Mouse (Mus musculus): ENCODE measurements around the gene Thoc6. TPM values are rescaled to one million over a fixed set of nuclear protein-coding genes. Genes with fewer than 3 reads are reported as not detected.
A peak's percentile ranks its signal among the peaks of the same experiment; 100 is the strongest.

Thoc6 gene
- 9.8 and 9.9 TPM in 2 replicates for polyA plus RNA-seq (2012; rRNA removed)

- Histone ChIP-seq H3K27me3 (ENCODE audit: control insufficient read depth, insufficient read depth, low read length) (no peaks in the 10 kb centered on the region), H3K36me3 (ENCODE audit: control insufficient read depth, insufficient read depth, low read length) (no peaks in the 10 kb centered on the region), H3K4me3 (ENCODE audit: control insufficient read depth, low read depth, low read length) (peak within 1 kb of the TSS; percentile 93), H3K4me1 (ENCODE audit: control insufficient read depth, insufficient read depth, low read length) (peaks cover 28% of the 10 kb centered on the region), H3K27ac (ENCODE audit: control insufficient read depth, insufficient read depth, low read depth, low read length) (peak within 1 kb of the TSS; percentile 80)
- TF ChIP-seq POLR2A (IDR thresholded peaks at IDR 0.05; ENCODE audit: control insufficient read depth, low read depth, low read length) (peak; percentile 85), CTCF (IDR thresholded peaks at IDR 0.05; ENCODE audit: control insufficient read depth, insufficient read depth, insufficient replicate concordance, low read depth, low read length) (no peak)
Measured at GRCm38 (mm10) chr17:23673424-23674073, at the start of gene Thoc6, which contains the start of gene Hcfc1r1. Gene Thoc6, minus strand, starts transcription at chr17:23673882. Gene Hcfc1r1, plus strand, starts transcription at chr17:23673596.

- Histone ChIP-seq H3K27ac (ENCODE audit: control insufficient read depth, insufficient read depth, low read depth, low read length) (no peak within 1 kb of the TSS), H3K27me3 (ENCODE audit: control insufficient read depth, insufficient read depth, low read length) (no peaks in the 10 kb centered on the region), H3K4me1 (ENCODE audit: control insufficient read depth, insufficient read depth, low read length) (peaks cover 20% of the 10 kb centered on the region), H3K4me3 (ENCODE audit: control insufficient read depth, low read depth, low read length) (no peak within 1 kb of the TSS), H3K36me3 (ENCODE audit: control insufficient read depth, insufficient read depth, low read length) (no peaks in the 10 kb centered on the region)
- TF ChIP-seq POLR2A (IDR thresholded peaks at IDR 0.05; ENCODE audit: control insufficient read depth, low read depth, low read length), result no peak
- no peak for TF ChIP-seq CTCF (IDR thresholded peaks at IDR 0.05; ENCODE audit: control insufficient read depth, insufficient read depth, insufficient replicate concordance, low read depth, low read length)
Measured at GRCm38 (mm10) chr17:23722376-23723125, 48.9 kb upstream of the Thoc6 start, which contains the start of gene 1520401A03Rik. Gene 1520401A03Rik, minus strand, starts transcription at chr17:23722783.

- Histone ChIP-seq H3K27me3 (ENCODE audit: control insufficient read depth, insufficient read depth, low read length) (no peaks in the 10 kb centered on the region), H3K36me3 (ENCODE audit: control insufficient read depth, insufficient read depth, low read length) (no peaks in the 10 kb centered on the region), H3K27ac (ENCODE audit: control insufficient read depth, insufficient read depth, low read depth, low read length) (no peak overlapping the region), H3K4me3 (ENCODE audit: control insufficient read depth, low read depth, low read length) (no peak overlapping the region), H3K4me1 (ENCODE audit: control insufficient read depth, insufficient read depth, low read length) (peaks cover 17% of the 10 kb centered on the region)
- TF ChIP-seq CTCF (IDR thresholded peaks at IDR 0.05; ENCODE audit: control insufficient read depth, insufficient read depth, insufficient replicate concordance, low read depth, low read length), result no peak
Measured at GRCm38 (mm10) chr17:23721886-23722285, 48.2 kb upstream of the Thoc6 start.

- Histone ChIP-seq H3K27ac (ENCODE audit: control insufficient read depth, insufficient read depth, low read depth, low read length) (no peak overlapping the region), H3K27me3 (ENCODE audit: control insufficient read depth, insufficient read depth, low read length) (no peaks in the 10 kb centered on the region), H3K4me1 (ENCODE audit: control insufficient read depth, insufficient read depth, low read length) (peaks cover 14% of the 10 kb centered on the region), H3K4me3 (ENCODE audit: control insufficient read depth, low read depth, low read length) (no peak overlapping the region), H3K36me3 (ENCODE audit: control insufficient read depth, insufficient read depth, low read length) (no peaks in the 10 kb centered on the region)
- no peak for TF ChIP-seq CTCF (IDR thresholded peaks at IDR 0.05; ENCODE audit: control insufficient read depth, insufficient read depth, insufficient replicate concordance, low read depth, low read length)
- no peak for TF ChIP-seq POLR2A (IDR thresholded peaks at IDR 0.05; ENCODE audit: control insufficient read depth, low read depth, low read length)
Measured at GRCm38 (mm10) chr17:23719455-23719854, 45.8 kb upstream of the Thoc6 start.

GRCm38 (mm10) chr17:23717003-23717402, 43.3 kb upstream of the Thoc6 start:
- H3K27me3 ChIP-seq (ENCODE audit: control insufficient read depth, insufficient read depth, low read length), result no peaks in the 10 kb centered on the region
- H3K27ac ChIP-seq (ENCODE audit: control insufficient read depth, insufficient read depth, low read depth, low read length), result no peak overlapping the region
- H3K4me3 ChIP-seq (ENCODE audit: control insufficient read depth, low read depth, low read length), result no peak overlapping the region
- H3K4me1 ChIP-seq (ENCODE audit: control insufficient read depth, insufficient read depth, low read length), result peaks cover 3% of the 10 kb centered on the region
- no peaks in the 10 kb centered on the region for H3K36me3 ChIP-seq (ENCODE audit: control insufficient read depth, insufficient read depth, low read length)
- TF ChIP-seq CTCF (IDR thresholded peaks at IDR 0.05; ENCODE audit: control insufficient read depth, insufficient read depth, insufficient replicate concordance, low read depth, low read length), result no peak
- TF ChIP-seq POLR2A (IDR thresholded peaks at IDR 0.05; ENCODE audit: control insufficient read depth, low read depth, low read length), result no peak

- no peak overlapping the region for H3K4me3 ChIP-seq (ENCODE audit: control insufficient read depth, low read depth, low read length)
- no peak for TF ChIP-seq POLR2A (IDR thresholded peaks at IDR 0.05; ENCODE audit: control insufficient read depth, low read depth, low read length)
- peak; percentile 80; the same call in 1 of the 2 replicates for TF ChIP-seq CTCF (IDR thresholded peaks at IDR 0.05; ENCODE audit: control insufficient read depth, insufficient read depth, insufficient replicate concordance, low read depth, low read length)
- H3K27me3 ChIP-seq (ENCODE audit: control insufficient read depth, insufficient read depth, low read length), result no peaks in the 10 kb centered on the region
- no peak overlapping the region for H3K27ac ChIP-seq (ENCODE audit: control insufficient read depth, insufficient read depth, low read depth, low read length)
- H3K36me3 ChIP-seq (ENCODE audit: control insufficient read depth, insufficient read depth, low read length), result no peaks in the 10 kb centered on the region
- no peaks in the 10 kb centered on the region for H3K4me1 ChIP-seq (ENCODE audit: control insufficient read depth, insufficient read depth, low read length)
Measured at GRCm38 (mm10) chr17:23706212-23706611, 32.5 kb upstream of the Thoc6 start.

GRCm38 (mm10) chr17:23705525-23706104, 31.9 kb upstream of the Thoc6 start:
- no peaks in the 10 kb centered on the region for H3K27me3 ChIP-seq (ENCODE audit: control insufficient read depth, insufficient read depth, low read length)
- H3K4me1 ChIP-seq (ENCODE audit: control insufficient read depth, insufficient read depth, low read length), result no peaks in the 10 kb centered on the region
- TF ChIP-seq CTCF (IDR thresholded peaks at IDR 0.05; ENCODE audit: control insufficient read depth, insufficient read depth, insufficient replicate concordance, low read depth, low read length) (no peak), POLR2A (IDR thresholded peaks at IDR 0.05; ENCODE audit: control insufficient read depth, low read depth, low read length) (no peak)
- H3K36me3 ChIP-seq (ENCODE audit: control insufficient read depth, insufficient read depth, low read length), result no peaks in the 10 kb centered on the region
- H3K27ac ChIP-seq (ENCODE audit: control insufficient read depth, insufficient read depth, low read depth, low read length), result no peak overlapping the region
- no peak overlapping the region for H3K4me3 ChIP-seq (ENCODE audit: control insufficient read depth, low read depth, low read length)

All from testis, adult 2 months (tissue).